Mouse (Mus musculus): ENCODE measurements around the gene Gm10778. TPM values are rescaled to one million over a fixed set of nuclear protein-coding genes. Genes with fewer than 3 reads are reported as not detected.
"Not testable (repeated sequence)": the region's sequence is repeated elsewhere in the genome, so short reads cannot be mapped to it uniquely, and the experiment has no call there.

Gm10778 gene
- polyA plus RNA-seq (2014; fragmentation: Nextera tagmentation; extraction: Ambion mirVana): 3.3 and 3.9 TPM in 2 replicates

DNA sequence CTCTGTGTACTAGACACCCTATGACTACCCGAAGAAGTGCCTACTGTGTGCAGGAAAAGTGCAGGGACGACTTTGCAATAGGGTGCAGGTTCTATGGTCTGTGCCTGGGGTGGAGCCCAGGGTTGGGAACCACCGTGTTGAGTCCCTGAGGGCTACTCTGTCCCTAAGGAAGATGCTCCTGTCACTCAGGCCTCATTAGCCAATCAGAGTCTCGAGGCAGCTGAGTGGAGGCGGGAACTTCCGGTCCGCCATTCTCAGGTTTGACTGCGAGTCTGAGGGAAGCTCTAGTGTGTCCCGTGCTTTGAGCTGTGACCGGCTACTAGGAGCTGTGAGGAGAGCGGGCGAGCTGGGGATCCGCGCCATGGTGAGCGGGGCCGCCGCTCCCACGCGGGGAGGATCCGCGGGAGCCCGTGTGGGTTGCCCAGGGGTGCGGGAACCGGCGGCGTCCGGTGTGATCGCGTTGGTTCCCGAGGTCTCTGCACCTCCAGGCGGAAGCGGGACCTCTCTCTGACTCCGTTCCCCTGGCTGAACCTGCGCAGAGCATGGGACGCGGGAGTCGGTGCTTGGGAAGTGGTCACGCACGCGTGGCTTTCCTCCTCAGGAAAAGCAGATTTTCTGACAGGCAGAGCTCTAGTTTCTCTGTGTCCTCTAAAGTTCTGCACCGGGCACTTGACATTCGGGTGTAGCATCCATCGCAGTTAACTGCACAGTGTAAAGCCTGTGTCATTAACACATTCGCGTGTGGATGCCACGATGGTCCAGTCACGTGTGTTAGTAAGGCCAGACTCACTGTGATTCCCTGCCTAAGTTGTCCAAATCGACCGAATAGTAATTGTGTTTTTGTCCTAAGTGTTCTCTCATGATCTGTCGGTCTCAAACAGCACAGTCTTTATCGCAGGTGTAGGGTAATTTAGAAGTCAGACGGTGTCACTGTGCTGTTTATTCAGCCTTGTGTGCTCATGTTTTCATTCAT lies at the start of gene Gm10778:
Gm10778 (plus strand) TSS at position 257 of the 973 bp plus-strand sequence.
- not testable (repeated sequence) for H3K36me3 ChIP-seq (ENCODE audit: control insufficient read depth, insufficient read depth, low read length)

DNA sequence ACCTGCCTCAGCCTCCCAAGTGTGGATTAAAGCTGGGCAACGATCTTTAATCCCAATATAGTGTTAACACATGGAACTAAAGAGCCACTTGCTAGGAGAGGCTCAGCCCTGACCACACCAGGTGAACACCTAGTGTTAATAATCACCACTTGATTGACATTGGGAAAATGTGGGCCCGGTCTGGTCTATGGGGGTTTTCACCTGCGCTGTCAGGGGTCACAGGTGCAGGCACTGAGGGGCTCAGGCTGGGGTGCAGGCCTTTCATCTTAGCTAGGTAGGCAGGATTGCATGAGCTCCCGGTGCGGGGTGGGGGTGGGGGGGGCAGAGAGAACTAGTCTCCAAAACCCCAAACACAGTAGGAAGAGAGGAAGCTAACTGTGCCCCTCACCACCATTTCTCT lies 49.2 kb upstream of the Gm10778 start:
- Histone ChIP-seq H3K4me1 (replicated peaks; ENCODE audit: control insufficient read depth, insufficient read depth, low read length) (peaks cover 41% of the 10 kb centered on the region), H3K9ac (ENCODE audit: low read depth, low read length) (no peak overlapping the region), H3K4me3 (ENCODE audit: low read depth, low read length) (no peak overlapping the region), H3K4me2 (no peak overlapping the region), H3K27ac (ENCODE audit: low read depth, low read length) (no peak overlapping the region), H3K9me3 (ENCODE audit: control insufficient read depth, low read length) (no peaks in the 10 kb centered on the region), H3K36me3 (ENCODE audit: control insufficient read depth, insufficient read depth, low read length) (no peaks in the 10 kb centered on the region), H3K27me3 (replicated peaks; ENCODE audit: control insufficient read depth, insufficient read depth, low read length) (peaks cover 24% of the 10 kb centered on the region)
- ATAC-seq (replicated peaks; ENCODE audit: low FRiP score) (no peak), DNase-seq (ENCODE audit: low spot score) (no peak)
- WGBS: 66% methylated on average over 5 of the region's 5 CpGs

More for the DNA sequence above, at the start of gene Gm10778:
- Histone ChIP-seq H3K9ac (ENCODE audit: low read depth, low read length) (peak within 1 kb of the TSS; percentile 75), H3K27ac (ENCODE audit: low read depth, low read length) (peak within 1 kb of the TSS; percentile 52; the same call in 1 of the 2 replicates), H3K4me3 (ENCODE audit: low read depth, low read length) (peak within 1 kb of the TSS; percentile 61), H3K4me2 (peak within 1 kb of the TSS; percentile 63)
- not testable (repeated sequence) for H3K4me1 ChIP-seq (replicated peaks; ENCODE audit: control insufficient read depth, insufficient read depth, low read length); H3K27me3 ChIP-seq (replicated peaks; ENCODE audit: control insufficient read depth, insufficient read depth, low read length); H3K9me3 ChIP-seq (ENCODE audit: control insufficient read depth, low read length)
- DNase-seq (ENCODE audit: low spot score) (peak; percentile 87), ATAC-seq (replicated peaks; ENCODE audit: low FRiP score) (peak; percentile 94)
- 2% methylated on average over 32 of the region's 52 CpGs for WGBS

DNA sequence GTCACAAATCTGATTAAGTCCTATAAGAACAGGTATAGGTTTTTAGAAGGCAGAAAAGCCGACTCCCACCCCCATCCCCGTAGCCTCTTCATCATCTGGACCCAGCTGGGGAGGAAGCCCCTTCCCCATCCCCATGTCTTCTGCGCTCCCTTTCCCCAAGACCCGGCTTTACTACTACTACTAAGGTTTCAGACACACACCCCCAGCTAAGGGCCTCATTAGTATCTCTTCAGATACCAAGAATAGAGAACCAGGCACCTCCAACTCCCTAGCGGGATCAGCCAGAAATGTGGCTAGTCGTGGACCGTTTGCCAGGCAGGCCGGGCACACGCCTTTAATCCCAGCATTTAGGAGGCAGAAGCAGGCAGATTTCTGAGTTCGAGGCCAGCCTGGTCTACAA lies 48.8 kb upstream of the Gm10778 start:
- H3K27ac ChIP-seq (ENCODE audit: low read depth, low read length): 0 out of 2 replicates have a peak overlapping the region, but pooled peaks have one; percentile 56
- peaks cover 45% of the 10 kb centered on the region for H3K4me1 ChIP-seq (replicated peaks; ENCODE audit: control insufficient read depth, insufficient read depth, low read length)
- DNase-seq (ENCODE audit: low spot score): no peak
- no peak overlapping the region for H3K9ac ChIP-seq (ENCODE audit: low read depth, low read length)
- H3K4me3 ChIP-seq (ENCODE audit: low read depth, low read length): no peak overlapping the region
- H3K36me3 ChIP-seq (ENCODE audit: control insufficient read depth, insufficient read depth, low read length): no peaks in the 10 kb centered on the region
- no peaks in the 10 kb centered on the region for H3K9me3 ChIP-seq (ENCODE audit: control insufficient read depth, low read length)
- H3K27me3 ChIP-seq (replicated peaks; ENCODE audit: control insufficient read depth, insufficient read depth, low read length): peaks cover 21% of the 10 kb centered on the region
- H3K4me2 ChIP-seq: peak overlapping the region; percentile 73; the same call in 1 of the 2 replicates
- ATAC-seq (replicated peaks; ENCODE audit: low FRiP score): no peak
- WGBS: 42% methylated on average over 10 of the region's 10 CpGs

DNA sequence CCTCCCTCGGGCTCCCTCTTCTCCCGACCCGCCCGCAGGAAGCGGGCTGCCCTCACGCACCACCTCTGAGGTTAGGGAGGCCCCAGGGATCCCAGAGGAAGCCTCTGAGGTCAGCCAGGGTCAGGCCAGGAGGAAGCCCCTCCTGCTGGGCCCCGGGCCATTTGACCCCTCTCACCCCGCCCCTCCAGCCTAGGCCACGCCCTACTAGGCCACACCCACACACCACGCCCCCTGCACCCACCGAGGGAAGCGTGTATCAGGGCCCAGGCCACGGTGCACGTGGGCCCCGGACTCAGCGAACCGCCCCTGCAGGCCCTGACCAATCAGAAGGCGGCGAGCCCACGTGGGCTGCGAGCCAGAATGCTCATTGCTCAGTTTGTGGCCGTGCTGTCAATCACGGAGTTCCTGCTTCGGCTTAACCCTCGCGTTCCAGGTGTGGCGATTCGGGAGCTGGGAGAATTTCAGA lies 48.1 kb upstream of the Gm10778 start, which contains the start of gene Tle6:
Tle6 (minus strand) TSS at position 336 of the 466 bp plus-strand sequence.
- H3K4me2 ChIP-seq: peak within 1 kb of the TSS; percentile 73
- no peaks in the 10 kb centered on the region for H3K9me3 ChIP-seq (ENCODE audit: control insufficient read depth, low read length)
- peak; percentile 88 for ATAC-seq (replicated peaks; ENCODE audit: low FRiP score)
- peak; percentile 99 for DNase-seq (ENCODE audit: low spot score)
- no peaks in the 10 kb centered on the region for H3K36me3 ChIP-seq (ENCODE audit: control insufficient read depth, insufficient read depth, low read length)
- H3K9ac ChIP-seq (ENCODE audit: low read depth, low read length): peak within 1 kb of the TSS; percentile 55
- H3K4me3 ChIP-seq (ENCODE audit: low read depth, low read length): peak within 1 kb of the TSS; percentile 30
- WGBS: under 1% methylated on average over 28 of the region's 28 CpGs
- H3K27ac ChIP-seq (ENCODE audit: low read depth, low read length): peak within 1 kb of the TSS; percentile 56
- peaks cover 15% of the 10 kb centered on the region for H3K27me3 ChIP-seq (replicated peaks; ENCODE audit: control insufficient read depth, insufficient read depth, low read length)
- H3K4me1 ChIP-seq (replicated peaks; ENCODE audit: control insufficient read depth, insufficient read depth, low read length): peaks cover 43% of the 10 kb centered on the region

DNA sequence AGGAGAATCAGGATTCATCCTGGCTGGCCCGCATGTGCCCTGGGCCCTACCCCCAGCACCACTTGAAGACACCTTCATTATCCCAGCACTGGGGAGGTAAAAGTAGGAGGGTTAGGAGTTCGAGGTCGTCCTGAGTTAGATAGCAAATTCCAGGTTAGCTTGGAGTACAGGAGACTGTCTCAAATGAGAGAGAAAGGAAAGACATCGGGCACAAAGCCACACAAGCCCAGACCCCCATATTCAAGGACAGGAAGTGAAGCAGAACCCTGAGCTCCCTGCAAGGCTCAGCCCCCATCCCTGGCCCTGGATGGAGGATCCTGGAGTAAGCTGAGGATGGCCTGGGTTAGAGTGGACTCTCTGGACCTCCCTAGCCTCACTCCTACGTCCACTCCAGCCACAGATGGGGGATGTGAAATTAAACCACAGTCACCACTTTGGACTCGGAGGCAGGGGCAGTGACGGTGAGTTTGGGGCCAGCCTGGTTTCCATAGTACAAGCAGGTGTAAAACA lies 47.4 kb upstream of the Gm10778 start:
- WGBS: 27% methylated on average over 7 of the region's 7 CpGs
- peak overlapping the region; percentile 73 for H3K4me2 ChIP-seq
- no peaks in the 10 kb centered on the region for H3K36me3 ChIP-seq (ENCODE audit: control insufficient read depth, insufficient read depth, low read length)
- H3K27me3 ChIP-seq (replicated peaks; ENCODE audit: control insufficient read depth, insufficient read depth, low read length): peaks cover 10% of the 10 kb centered on the region
- H3K9ac ChIP-seq (ENCODE audit: low read depth, low read length): peak overlapping the region; percentile 28; the same call in 1 of the 2 replicates
- peak overlapping the region; percentile 39; the same call in 1 of the 2 replicates for H3K27ac ChIP-seq (ENCODE audit: low read depth, low read length)
- H3K9me3 ChIP-seq (ENCODE audit: control insufficient read depth, low read length): no peaks in the 10 kb centered on the region
- H3K4me3 ChIP-seq (ENCODE audit: low read depth, low read length): peak overlapping the region; percentile 30; the same call in 1 of the 2 replicates
- H3K4me1 ChIP-seq (replicated peaks; ENCODE audit: control insufficient read depth, insufficient read depth, low read length): peaks cover 38% of the 10 kb centered on the region
- ATAC-seq (replicated peaks; ENCODE audit: low FRiP score) (no peak), DNase-seq (ENCODE audit: low spot score) (no peak)

DNA sequence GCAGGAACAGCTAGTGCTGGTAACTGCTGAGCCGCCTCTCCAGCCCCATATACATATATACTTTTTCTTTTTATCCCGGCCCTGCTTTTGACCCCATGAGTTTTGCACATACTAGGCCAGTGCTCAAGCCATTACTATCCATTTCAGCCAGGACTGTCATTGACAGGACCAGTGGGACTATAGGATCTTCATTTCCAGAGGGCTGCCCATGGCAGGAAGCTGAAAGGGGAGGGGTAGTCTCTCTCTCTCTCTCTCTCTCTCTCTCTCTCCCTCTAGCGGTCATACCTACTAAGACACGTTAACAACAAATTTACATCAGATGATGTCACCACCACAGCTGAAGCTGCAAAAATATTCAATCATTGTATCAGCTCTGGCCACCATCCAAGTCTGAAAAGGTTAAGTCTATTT lies 46.1 kb upstream of the Gm10778 start:
- no peak overlapping the region for H3K4me3 ChIP-seq (ENCODE audit: low read depth, low read length)
- H3K27me3 ChIP-seq (replicated peaks; ENCODE audit: control insufficient read depth, insufficient read depth, low read length): 0 out of 2 replicates have a peak, but pooled peaks cover 6% of the 10 kb centered on the region
- H3K36me3 ChIP-seq (ENCODE audit: control insufficient read depth, insufficient read depth, low read length): no peaks in the 10 kb centered on the region
- ATAC-seq (replicated peaks; ENCODE audit: low FRiP score): no peak
- peak; percentile 59 for DNase-seq (ENCODE audit: low spot score)
- no peak overlapping the region for H3K9ac ChIP-seq (ENCODE audit: low read depth, low read length)
- no peak overlapping the region for H3K4me2 ChIP-seq
- no peak overlapping the region for H3K27ac ChIP-seq (ENCODE audit: low read depth, low read length)
- H3K9me3 ChIP-seq (ENCODE audit: control insufficient read depth, low read length): no peaks in the 10 kb centered on the region
- H3K4me1 ChIP-seq (replicated peaks; ENCODE audit: control insufficient read depth, insufficient read depth, low read length): peaks cover 32% of the 10 kb centered on the region
- WGBS: 24% methylated on average over 4 of the region's 4 CpGs

DNA sequence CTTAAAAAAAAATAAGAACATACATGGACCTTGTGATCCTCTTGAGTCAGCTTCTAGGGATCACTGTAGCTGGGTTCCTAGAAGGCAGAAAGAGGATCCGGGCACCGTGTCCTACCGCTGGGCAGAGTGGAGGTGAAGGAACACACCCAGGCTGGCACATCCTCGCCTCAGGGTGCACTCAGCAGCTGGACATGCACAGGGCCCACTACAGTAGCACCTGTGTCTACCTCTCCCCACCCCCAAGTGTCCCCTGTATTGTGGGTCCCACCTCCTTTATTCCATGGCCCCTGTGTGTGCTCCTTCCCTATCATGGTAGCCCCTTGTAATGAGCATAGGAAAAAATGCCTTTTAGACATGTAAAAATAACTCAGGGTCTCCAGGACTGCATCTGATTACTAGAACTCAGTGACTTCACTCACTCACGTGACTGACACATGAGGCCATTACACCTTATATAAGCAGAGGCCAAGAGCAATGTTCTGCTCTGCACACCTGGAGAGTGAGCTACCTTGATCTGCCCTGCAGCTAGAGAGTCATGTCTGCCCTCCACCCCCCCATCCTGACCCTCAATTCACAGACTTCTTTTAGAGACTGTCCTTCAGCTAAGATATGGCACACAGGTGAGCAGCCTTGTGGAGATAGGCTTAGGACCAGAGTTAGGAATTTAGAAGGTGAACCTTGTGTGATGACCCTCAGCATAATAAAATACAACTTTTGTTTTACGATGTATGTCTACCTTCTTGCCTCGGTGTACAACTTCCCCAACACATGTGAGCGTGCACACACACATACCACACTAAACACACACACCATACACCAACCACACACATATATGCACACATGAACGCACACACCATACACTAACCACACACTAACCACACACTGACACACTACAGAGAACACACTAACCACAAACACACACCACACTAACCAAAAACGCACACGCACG lies 44.6 kb upstream of the Gm10778 start:
- Histone ChIP-seq H3K9ac (ENCODE audit: low read depth, low read length) (0 out of 2 replicates have a peak overlapping the region, but pooled peaks have one; percentile 42), H3K27ac (ENCODE audit: low read depth, low read length) (no peak overlapping the region; the same call in 1 of the 2 replicates), H3K4me3 (ENCODE audit: low read depth, low read length) (peak overlapping the region; percentile 46; the same call in 1 of the 2 replicates), H3K4me2 (peak overlapping the region; percentile 79), H3K27me3 (replicated peaks; ENCODE audit: control insufficient read depth, insufficient read depth, low read length) (no peaks in the 10 kb centered on the region), H3K9me3 (ENCODE audit: control insufficient read depth, low read length) (no peaks in the 10 kb centered on the region), H3K4me1 (replicated peaks; ENCODE audit: control insufficient read depth, insufficient read depth, low read length) (peaks cover 26% of the 10 kb centered on the region), H3K36me3 (ENCODE audit: control insufficient read depth, insufficient read depth, low read length) (no peaks in the 10 kb centered on the region; the same call in 1 of the 2 replicates)
- DNase-seq (ENCODE audit: low spot score) (no peak), ATAC-seq (replicated peaks; ENCODE audit: low FRiP score) (no peak)
- 70% methylated on average over 12 of the region's 12 CpGs for WGBS

Measured in liver, embryonic 11.5 days (tissue).